Mouse (Mus musculus) embryonic facial prominence, embryonic 11.5 days (tissue): Measurements from ENCODE around the gene Prkn. TPM values are rescaled to one million over a fixed set of nuclear protein-coding genes. Genes with fewer than 3 reads are reported as not detected.

Experiments
- ATAC-seq: fragments of 200-750 bp; cut with Nextera tagmentation; replicated peaks from 2 replicates; pipeline ENCODE4 v1.8.0; 2017; ENCODE audit warnings: low read depth; ENCODE audit not compliant: insufficient number of reproducible peaks, low FRiP score, low TSS enrichment
- DNase-seq: peaks from one replicate; pipeline ENCODE4 v3.0.0-alpha.2; 2015; ENCODE audit warnings: low spot score
- H3K27ac ChIP-seq: fragments of 300-500 bp; sonication (generic); replicated peaks from 2 replicates; pipeline ENCODE4 v1.5.1; 2014; ENCODE audit warnings: mild to moderate bottlenecking, low read depth, low read length, control low read depth
- H3K27me3 ChIP-seq: fragments of 300-500 bp; sonication (generic); 2 replicates; pipeline ENCODE4 v1.6.1; 2014; ENCODE audit warnings: mild to moderate bottlenecking, low read length, moderate library complexity, mixed read lengths; ENCODE audit not compliant: control insufficient read depth, insufficient read depth
- H3K36me3 ChIP-seq: fragments of 300-500 bp; sonication (generic); replicated peaks from 2 replicates; pipeline ENCODE4 v1.6.1; 2014; ENCODE audit warnings: low read depth, mild to moderate bottlenecking, low read length, moderate library complexity, mixed read lengths; ENCODE audit not compliant: control insufficient read depth, insufficient read depth
- H3K4me1 ChIP-seq: fragments of 300-500 bp; sonication (generic); 2 replicates; pipeline ENCODE4 v1.6.1; 2014; ENCODE audit warnings: low read length, mixed read lengths; ENCODE audit not compliant: control insufficient read depth, insufficient read depth
- H3K4me2 ChIP-seq: fragments of 300-500 bp; sonication (generic); 2 replicates; pipeline ENCODE4 v1.6.1; 2014; ENCODE audit warnings: low read depth, mild to moderate bottlenecking, control low read depth, low read length, moderate library complexity
- H3K4me3 ChIP-seq: fragments of 300-500 bp; sonication (generic); 2 replicates; pipeline ENCODE4 v1.5.1; 2014; ENCODE audit warnings: low read depth, low read length, control low read depth
- H3K9ac ChIP-seq: fragments of 300-500 bp; sonication (generic); replicated peaks from 2 replicates; pipeline ENCODE4 v1.6.1; 2014; ENCODE audit warnings: mild to moderate bottlenecking, control low read depth, low read length
- H3K9me3 ChIP-seq: fragments of 300-500 bp; sonication (generic); replicated peaks from 2 replicates; pipeline ENCODE4 v1.6.1; 2016; ENCODE audit warnings: mild to moderate bottlenecking, low read length, inconsistent platforms, mixed read lengths; ENCODE audit not compliant: control insufficient read depth
- WGBS: fragments of 180-500 bp; shearing (Covaris S2); extraction: QIAGEN DNeasy Blood & Tissue Kit; methylation state at CpG from one replicate; pipeline ENCODE4 v1.1.7; 2014; 5-methylcytosine and 5-hydroxymethylcytosine counted together
- polyA plus RNA-seq: library from polyadenylated mRNA; unstranded; fragments of >200 nt; fragmentation: Nextera tagmentation; extraction: Ambion mirVana; gene quantifications from 2 replicates; pipeline ENCODE4 v1.2.1, GENCODE M21; 2014

Prkn gene
- polyA plus RNA-seq, 1 experiment from 2014 or later: 0.97 TPM

DNA sequence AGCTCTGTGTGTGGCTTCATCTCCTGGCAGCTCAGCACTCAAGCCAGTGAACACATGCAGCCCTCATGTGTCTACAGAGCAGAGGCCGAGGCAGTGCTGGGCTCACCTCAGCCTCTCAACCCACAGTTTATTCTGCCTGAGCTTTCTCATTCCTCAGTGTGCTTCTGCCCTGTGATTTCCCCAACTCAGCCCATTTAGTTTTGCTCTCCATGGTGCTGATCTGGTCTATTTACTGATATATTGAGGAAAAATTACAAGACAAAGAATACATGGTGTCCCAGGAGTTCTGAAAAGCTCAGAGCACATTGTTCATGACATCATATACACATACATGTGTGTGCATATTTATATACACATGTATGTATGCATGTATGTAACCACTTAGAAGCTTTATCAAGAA, 469.7 kb downstream of the Prkn start:
- 35% methylated on average over 1 of the region's 1 CpGs for whole genome bisulfite sequencing
- H3K27ac ChIP-seq: no peak overlapping the region
- no peaks in the 10 kb centered on the region for H3K36me3 ChIP-seq
- no peak overlapping the region for H3K9ac ChIP-seq
- no peaks in the 10 kb centered on the region for H3K9me3 ChIP-seq
- DNase-seq (peak; percentile 80), ATAC-seq (no peak)
- no peaks in the 10 kb centered on the region for H3K4me1 ChIP-seq
- H3K4me3 ChIP-seq: no peak overlapping the region
- H3K27me3 ChIP-seq: no peaks in the 10 kb centered on the region
- no peak overlapping the region for H3K4me2 ChIP-seq

DNA sequence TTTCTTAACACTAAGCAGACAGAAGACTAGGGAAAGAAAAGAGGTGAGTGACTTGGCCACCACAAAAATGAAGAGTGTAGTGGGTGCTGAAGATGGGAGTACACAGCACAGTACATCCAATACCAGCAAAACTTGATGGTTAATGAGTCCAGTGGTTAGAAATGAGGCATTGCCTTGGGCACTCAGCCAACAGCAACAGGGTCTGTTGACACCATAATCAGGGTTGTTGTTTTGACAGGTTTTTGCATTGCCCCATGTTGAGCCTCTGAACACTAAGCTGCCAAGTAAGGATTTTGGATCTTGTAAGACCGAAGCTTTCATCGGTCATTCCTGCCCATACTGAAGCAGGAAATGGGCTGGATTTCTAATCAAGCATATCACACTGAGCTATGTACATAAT, 474.0 kb downstream of the Prkn start:
- Histone ChIP-seq H3K4me2 (no peak overlapping the region), H3K9ac (no peak overlapping the region), H3K27me3 (no peaks in the 10 kb centered on the region), H3K9me3 (no peaks in the 10 kb centered on the region), H3K27ac (no peak overlapping the region), H3K36me3 (no peaks in the 10 kb centered on the region), H3K4me1 (no peaks in the 10 kb centered on the region), H3K4me3 (no peak overlapping the region)
- no peak for DNase-seq
- ATAC-seq: no peak
- WGBS: 81% methylated on average over 2 of the region's 2 CpGs

DNA sequence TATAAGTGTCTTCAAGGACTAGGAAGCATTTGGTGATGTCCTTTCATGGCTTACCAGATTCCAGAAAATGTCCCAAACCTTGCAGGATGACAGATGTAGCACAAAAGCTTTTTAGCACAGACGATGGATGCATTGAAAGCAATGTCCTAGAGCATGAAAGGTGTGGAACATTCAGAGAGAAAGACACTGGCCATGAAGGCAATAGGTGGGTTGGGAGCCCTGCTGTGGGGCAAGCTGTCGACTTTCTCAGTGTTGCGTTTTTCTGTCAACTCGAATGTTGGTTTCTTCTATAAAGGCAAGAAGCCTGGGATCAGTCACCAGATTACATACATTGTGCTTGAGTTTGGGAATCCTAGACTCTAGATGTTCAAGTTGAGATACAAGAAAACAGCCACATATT, 475.5 kb downstream of the Prkn start:
- 83% methylated on average over 4 of the region's 4 CpGs for WGBS
- Histone ChIP-seq H3K27me3 (no peaks in the 10 kb centered on the region), H3K27ac (no peak overlapping the region), H3K36me3 (no peaks in the 10 kb centered on the region), H3K4me3 (no peak overlapping the region), H3K4me2 (no peak overlapping the region), H3K9me3 (no peaks in the 10 kb centered on the region), H3K4me1 (no peaks in the 10 kb centered on the region), H3K9ac (no peak overlapping the region)
- DNase-seq (no peak), ATAC-seq (no peak)

DNA sequence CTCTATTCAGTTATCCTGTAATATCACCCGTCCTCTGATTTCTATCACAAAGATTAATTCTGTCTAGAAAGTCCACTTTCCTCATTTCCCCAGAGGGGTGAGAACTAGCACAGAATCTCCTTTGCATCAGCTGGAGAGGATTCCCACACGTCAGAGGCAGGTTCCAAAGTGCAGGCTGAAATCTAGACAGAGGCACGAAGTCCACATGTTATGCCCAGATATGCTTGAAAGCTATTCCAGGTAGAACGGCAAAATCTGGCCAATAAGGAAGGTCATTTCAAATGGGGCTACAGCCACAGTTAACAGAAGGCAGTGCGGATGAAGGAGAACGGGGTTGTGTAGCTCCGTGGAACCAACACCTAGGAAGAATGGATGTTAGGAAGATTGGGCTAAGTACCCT, 478.8 kb downstream of the Prkn start:
- Histone ChIP-seq H3K9me3 (no peaks in the 10 kb centered on the region), H3K4me1 (no peaks in the 10 kb centered on the region), H3K27ac (no peak overlapping the region), H3K4me3 (no peak overlapping the region), H3K36me3 (no peaks in the 10 kb centered on the region), H3K9ac (no peak overlapping the region), H3K4me2 (no peak overlapping the region), H3K27me3 (no peaks in the 10 kb centered on the region)
- DNase-seq: no peak
- WGBS: 88% methylated on average over 7 of the region's 7 CpGs
- ATAC-seq: no peak

DNA sequence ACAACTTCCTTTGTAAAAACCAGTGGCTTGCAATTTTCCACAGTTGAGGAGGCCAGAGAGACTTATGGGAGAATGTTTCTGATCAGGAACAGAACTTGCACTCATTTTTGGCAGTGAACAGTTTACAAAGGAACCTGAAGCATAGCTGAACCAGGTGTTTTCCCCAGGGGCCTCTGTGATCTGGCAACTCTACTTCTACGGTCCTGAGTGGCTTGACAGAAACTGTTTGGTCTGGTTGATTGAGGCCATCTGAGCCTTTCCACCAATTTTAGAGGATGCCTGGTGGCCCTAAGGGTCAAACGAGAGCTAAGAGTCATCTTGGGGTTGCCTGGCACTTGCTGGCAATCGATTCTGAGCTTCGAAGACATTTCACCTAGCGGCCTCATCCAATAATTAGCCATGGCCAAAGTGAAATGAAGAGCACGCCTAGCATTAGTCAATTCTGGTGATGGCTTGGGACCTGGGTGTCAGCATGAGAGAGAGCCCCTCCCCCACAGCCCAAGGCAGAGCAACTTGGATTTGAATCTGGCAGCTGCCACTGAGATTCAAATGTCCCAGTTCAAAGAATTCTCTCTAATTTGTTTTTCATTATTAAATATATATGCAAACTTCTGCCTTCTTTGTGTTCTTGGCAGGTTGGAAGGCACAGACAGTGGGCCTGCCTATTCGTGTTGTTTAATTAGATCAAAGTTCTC, 479.6 kb downstream of the Prkn start:
- Histone ChIP-seq H3K4me1 (no peaks in the 10 kb centered on the region), H3K9me3 (no peaks in the 10 kb centered on the region), H3K27ac (no peak overlapping the region), H3K9ac (no peak overlapping the region), H3K36me3 (no peaks in the 10 kb centered on the region), H3K4me3 (no peak overlapping the region), H3K27me3 (no peaks in the 10 kb centered on the region), H3K4me2 (no peak overlapping the region)
- no peak for ATAC-seq
- peak; percentile 64 for DNase-seq
- 38% methylated on average over 7 of the region's 7 CpGs for WGBS

DNA sequence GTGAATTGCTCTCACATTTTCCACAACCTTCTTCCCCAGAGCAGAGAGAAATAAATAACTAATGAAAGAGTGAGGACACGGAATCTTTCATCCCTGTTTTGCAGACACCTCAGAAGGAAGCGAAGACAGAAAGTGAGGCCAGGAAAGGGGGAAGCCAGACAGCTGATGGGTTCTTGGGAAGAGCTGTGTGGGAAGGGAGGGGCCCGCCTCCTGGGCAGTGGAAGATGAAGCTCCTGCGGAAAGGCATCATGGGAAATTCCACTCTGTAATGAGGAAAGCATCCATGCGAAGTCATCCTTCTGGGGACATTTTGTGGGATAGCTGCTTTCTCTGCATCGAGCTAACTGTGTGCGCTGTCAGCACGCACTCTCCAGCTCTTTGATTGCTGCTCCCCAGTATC, 491.9 kb downstream of the Prkn start:
- Histone ChIP-seq H3K9me3 (no peaks in the 10 kb centered on the region), H3K4me1 (no peaks in the 10 kb centered on the region), H3K27me3 (no peaks in the 10 kb centered on the region), H3K36me3 (no peaks in the 10 kb centered on the region), H3K27ac (no peak overlapping the region), H3K4me2 (no peak overlapping the region), H3K9ac (no peak overlapping the region), H3K4me3 (no peak overlapping the region)
- DNase-seq (no peak), ATAC-seq (no peak)
- WGBS: 78% methylated on average over 8 of the region's 8 CpGs

DNA sequence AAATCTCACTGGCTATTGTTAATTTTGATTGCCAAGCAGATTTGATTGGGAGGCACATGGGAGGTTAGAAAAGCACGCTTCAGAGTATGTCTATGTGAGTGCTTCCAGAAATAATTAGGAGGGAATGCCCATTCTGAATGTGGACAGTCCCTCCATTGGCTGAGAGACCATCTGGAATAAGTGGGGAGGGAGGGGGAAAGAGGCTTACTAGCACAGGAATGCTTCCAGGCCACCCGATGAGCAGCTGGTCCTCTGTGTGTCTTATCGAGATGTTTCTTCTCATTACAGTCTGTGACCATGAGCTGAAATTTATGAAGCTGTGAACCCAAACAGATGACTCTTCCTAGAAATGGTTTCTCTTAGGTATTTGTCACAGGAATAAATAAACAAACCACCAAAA, 493.6 kb downstream of the Prkn start:
- no peak overlapping the region for H3K4me2 ChIP-seq
- no peak overlapping the region for H3K9ac ChIP-seq
- H3K9me3 ChIP-seq: no peaks in the 10 kb centered on the region
- no peak for ATAC-seq
- 83% methylated on average over 3 of the region's 3 CpGs for WGBS
- no peaks in the 10 kb centered on the region for H3K4me1 ChIP-seq
- no peaks in the 10 kb centered on the region for H3K36me3 ChIP-seq
- no peak overlapping the region for H3K4me3 ChIP-seq
- no peak overlapping the region for H3K27ac ChIP-seq
- DNase-seq: no peak
- H3K27me3 ChIP-seq: no peaks in the 10 kb centered on the region

DNA sequence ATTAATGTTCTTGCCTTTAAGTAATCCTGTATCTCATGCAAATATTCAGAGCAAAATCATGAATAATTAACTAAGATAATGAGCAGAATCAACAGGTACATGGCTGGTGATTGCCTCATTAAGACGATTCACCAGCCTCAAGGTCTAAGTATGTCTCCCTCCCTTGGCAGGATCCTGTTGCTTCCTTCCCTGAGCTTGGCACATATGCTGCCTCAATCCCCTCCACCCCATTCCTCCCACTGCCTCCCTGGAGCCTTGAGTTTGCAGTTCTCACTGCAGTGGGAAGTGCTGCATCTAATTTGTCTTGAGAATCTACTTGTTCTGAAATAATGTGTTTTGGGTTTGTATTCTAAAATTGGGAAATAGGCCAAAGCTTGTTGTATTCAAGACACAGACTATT, 496.0 kb downstream of the Prkn start:
- ATAC-seq: no peak
- 74% methylated on average over 1 of the region's 1 CpGs for WGBS
- Histone ChIP-seq H3K4me1 (no peaks in the 10 kb centered on the region), H3K4me3 (no peak overlapping the region), H3K27ac (no peak overlapping the region), H3K27me3 (no peaks in the 10 kb centered on the region), H3K9me3 (no peaks in the 10 kb centered on the region), H3K36me3 (no peaks in the 10 kb centered on the region), H3K4me2 (no peak overlapping the region), H3K9ac (no peak overlapping the region)
- no peak for DNase-seq
